Mouse (Mus musculus): ENCODE data around the gene Ctrb1.

DNA sequence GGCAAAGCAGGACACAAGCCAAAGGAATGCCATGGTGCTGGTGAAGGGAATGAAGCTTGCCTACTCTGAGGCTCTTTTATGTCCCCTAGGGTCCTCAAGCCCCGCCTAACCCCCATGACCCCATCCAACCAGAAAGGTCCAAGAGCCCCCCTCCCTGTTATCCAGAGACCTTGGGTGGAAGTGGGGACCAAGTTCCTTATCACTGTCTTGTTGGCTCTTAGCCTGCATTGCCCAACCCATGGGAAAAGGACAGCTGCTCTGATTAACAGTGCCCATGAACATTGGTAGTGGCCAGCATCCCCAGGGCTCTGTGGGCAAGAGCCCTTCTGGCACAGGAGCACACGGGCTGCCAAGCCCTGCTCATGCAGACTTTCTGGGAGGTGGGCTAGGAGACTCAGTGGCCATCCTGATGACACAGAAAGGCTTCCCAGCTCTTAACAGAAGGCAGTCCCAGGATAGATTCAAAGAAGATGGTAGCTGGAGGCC is at the start of gene Ctrb1:
- TF ChIP-seq GATA1 (IDR thresholded peaks at IDR 0.05; ENCODE audit: low read length) (no peak), TAL1 (IDR thresholded peaks at IDR 0.05; ENCODE audit: low read length) (no peak)

Data from erythroblast, embryonic 14.5 days (primary cell).